Mouse (Mus musculus) hematopoietic stem cell, adult 5-6 weeks (primary cell): Measurements from ENCODE around the gene Tmem63c. TPM values are rescaled to one million over a fixed set of nuclear protein-coding genes. Genes with fewer than 3 reads are reported as not detected.

ENCODE experiments used
- ATAC-seq, 2 experiments: fragments of 125-278 bp in 1 of 2; replicated peaks in 1 of 2; 2 replicates each; pipeline ENCODE4 v1.8.0; 2016 to 2017; ENCODE audit warnings: inconsistent platforms in 2 of 2, mild to moderate bottlenecking in 2 of 2, moderate number of reproducible peaks in 2 of 2, low read depth in 1 of 2, moderate TSS enrichment in 1 of 2; ENCODE audit not compliant: low FRiP score in 2 of 2, poor library complexity in 2 of 2, severe bottlenecking in 2 of 2, insufficient read depth in 1 of 2, low TSS enrichment in 1 of 2
- total RNA-seq: library from RNA; stranded (forward); fragments of 172-1452, 232-1000 nt; gene quantifications from 2 replicates; pipeline ENCODE4 v1.2.3, GENCODE M21; 2017

Gene Tmem63c
- total RNA-seq, 1 experiment from 2014 or later: not detected

DNA sequence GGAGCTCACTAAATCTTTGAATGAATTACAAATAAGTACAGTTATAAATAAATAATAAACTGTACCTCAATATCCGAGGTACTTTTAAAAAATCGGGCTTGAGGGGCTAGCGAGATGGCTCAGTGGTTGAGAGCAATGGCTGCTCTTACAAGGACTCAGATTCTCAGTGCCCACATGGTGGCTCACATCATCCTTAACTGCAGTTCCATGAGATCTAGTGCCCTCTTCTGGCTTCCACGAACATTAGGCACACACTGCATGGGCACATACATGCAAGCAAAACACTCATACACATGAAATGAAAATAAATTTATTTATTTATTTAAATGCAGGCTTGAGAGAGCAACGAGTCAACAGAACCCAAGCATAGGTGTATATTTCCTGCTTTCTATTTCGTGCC lies 25.2 kb upstream of the Tmem63c start:
- no peak for ATAC-seq

DNA sequence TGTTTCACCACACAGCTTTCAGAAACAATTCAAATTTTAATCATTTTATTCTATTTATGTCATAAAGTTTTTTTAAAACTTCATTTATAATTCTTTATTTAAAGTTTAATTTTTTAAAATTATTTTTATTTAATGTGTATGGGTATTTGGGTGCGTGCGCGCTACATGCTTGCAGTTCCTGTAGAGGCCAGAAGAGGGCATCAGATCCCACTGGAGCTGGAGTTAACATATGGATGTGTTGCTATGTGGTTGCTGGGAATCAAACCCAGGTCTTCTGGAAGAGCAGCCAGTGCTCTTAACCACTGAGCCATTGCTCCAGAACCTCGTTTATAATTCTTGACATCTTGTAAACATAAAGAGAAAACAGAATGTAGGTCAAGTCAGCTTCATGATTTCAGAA lies 22.4 kb upstream of the Tmem63c start:
- ATAC-seq: no peak

DNA sequence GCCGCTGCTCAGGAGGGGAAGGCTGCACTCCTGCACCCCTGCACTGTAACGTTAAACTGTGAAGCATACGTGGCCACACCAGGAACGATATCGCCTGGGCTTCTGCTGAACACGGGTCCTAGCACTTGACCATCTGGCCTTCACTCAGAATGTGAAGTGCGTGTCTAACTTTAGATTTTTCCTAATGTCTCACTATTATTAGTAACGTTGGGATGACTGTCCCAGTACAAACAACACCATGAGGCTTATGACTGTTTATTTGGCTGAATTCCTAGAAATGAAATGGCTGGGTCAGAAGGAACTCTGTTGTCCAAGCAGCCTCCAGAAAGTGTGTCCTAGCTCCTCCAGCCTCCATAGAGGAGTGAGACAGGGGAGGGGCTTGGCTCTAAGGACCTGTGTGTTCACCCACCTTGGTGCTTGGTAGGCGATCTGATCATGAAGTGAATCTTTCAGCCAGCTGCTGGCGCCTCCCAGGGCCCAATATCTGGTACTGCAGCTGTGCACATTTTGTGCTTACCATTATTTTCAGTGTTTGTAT lies 21.8 kb upstream of the Tmem63c start:
- ATAC-seq: no peak

DNA sequence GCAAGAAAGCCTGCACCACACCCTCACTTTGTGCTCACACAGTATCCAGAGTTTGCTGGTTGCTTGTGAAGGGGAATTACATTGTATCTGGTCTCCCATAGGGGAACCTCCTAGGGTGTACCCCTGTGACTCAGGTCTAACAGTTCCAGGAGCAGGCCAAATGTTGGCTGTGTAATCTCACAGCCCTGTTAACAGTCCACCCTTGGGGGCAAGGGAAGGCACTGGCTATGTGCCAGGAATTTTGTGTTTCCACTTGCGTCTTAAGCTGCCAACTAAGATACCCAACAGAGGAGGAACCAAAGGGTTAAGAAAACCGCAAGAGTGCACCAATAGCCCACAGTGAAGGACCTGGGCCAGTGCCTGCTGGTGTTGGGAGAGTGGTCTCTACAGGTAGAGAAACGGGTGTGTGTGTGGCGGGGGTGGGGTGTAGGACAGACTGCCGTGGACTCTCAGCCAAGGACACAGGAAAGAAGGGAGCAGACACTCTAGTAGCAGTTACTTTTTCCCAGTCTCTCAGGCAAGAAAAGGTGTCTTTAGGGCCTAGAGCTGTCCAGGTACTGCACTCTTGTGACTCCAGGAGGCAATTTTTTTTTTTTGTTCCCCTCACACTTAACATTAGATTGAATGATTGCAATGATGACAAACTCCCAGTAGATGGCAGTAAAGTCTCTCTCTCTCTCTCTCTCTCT lies 20.8 kb upstream of the Tmem63c start:
- ATAC-seq: 0 out of 4 replicates have a peak, but pooled peaks of 1 of the 2 experiments have one; percentile 36

DNA sequence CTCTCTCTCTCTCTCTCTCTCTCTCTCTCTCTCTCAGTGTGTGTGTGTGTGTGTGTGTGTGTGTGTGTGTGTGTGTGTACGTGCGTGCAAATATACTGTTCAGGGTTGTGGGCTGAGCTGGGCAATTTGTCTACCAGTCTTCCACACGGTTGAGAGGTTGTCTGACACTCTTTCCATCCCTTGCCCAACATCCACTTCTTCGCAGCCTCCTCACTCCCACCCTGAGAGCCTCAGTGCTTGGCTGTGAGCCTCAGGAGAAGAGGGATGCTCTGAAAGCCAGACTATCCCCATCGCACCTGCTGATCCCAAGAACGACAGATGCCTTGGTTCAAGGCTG lies 20.3 kb upstream of the Tmem63c start:
- ATAC-seq: 0 out of 4 replicates have a peak, but pooled peaks of 1 of the 2 experiments have one; percentile 17

DNA sequence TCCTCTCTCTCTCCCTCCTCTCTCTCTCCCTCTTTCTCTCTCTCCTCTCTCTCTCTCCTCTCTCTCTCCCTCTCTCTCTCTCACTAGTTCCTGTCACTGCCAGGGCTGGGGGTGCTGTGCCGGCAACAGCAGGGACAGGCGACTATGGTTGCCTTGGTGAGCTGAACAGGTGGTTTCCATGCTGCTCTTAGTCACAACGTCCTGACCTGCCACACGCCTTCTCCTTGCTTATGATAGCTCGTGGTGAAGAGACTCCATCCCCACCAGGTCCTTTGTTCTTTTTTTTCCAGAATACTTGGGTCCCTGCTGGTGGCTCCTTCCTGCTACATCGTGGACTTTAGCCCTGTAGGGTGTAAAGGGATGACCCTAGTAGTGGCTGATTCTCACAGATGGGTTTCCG lies 18.9 kb upstream of the Tmem63c start:
- no peak for ATAC-seq

DNA sequence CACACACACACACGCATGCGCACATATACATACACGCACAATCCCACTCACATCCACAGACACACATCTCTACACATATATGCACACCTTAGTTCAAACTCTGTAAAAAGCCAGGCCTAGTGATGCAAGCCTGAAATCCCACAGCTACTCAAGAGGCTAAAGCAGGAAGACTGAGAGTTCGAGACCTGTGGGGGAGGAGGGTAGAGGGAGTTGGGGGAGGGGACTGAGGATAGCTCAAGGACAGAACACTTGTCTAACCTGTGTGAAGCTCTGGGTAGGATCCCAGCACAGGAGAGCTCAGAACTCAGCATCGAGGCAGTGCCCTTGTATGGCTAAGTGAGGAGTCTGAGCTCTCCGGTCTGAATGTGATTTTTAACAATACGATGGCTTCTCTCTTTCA lies 18.3 kb upstream of the Tmem63c start:
- no peak for ATAC-seq

DNA sequence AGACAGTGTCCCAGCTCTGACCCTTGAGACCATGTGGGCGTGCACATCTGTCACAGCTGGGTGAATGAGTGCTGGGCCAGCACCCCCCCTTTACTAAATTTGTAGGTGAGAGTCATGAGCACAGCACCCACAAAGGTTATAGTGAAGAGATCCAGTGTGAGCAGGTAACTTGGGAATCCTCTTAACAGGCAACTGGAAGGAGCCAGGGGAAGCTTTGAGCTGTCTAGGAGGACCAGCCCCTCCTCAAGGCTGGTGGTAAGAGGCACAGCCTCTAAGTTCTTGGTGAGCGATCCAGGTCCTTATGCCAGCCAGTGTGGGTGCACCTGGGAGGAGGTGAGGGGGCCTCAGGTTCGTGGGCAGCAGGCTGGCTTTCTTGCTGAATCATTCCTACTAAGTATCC lies 17.5 kb upstream of the Tmem63c start:
- no peak for ATAC-seq

DNA sequence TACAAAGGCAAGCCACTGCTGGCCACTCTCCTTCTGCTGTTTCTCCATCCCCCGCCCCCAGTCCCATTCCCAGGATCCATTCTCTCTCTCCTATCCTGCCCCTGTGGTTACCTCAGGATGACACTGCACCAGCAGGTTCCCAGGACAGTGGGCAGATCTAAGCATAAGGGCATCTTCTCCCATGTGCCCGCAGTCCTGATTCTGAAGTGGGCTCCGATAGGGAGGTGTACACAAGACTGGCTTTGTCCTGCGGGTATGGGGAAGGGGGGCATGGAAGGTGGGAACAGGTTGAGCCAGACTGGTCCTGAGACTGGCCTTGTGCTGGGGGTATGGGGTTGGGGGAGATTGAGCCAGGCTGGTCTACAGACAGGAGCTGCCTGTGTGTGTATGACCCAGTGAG lies 16.5 kb upstream of the Tmem63c start:
- no peak for ATAC-seq

DNA sequence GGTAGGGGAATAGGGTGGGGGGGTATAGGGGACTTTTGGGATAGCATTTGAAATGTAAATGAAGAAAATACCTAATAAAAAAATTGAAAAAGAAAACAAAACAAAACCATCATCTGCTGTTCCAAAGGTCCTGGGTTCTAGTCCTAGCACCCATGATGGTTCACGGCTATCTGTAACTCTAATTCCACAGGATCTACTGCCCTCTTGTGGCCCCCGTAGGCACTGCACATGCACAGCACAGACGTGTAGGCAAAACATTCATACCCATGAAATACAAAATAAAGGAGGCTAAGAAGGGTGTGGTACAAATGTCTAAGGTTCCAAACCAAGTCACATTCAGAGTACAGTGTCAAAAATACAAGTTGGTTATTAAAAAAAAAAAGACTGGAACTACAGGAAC lies 4.1 kb upstream of the Tmem63c start:
- no peak for ATAC-seq

DNA sequence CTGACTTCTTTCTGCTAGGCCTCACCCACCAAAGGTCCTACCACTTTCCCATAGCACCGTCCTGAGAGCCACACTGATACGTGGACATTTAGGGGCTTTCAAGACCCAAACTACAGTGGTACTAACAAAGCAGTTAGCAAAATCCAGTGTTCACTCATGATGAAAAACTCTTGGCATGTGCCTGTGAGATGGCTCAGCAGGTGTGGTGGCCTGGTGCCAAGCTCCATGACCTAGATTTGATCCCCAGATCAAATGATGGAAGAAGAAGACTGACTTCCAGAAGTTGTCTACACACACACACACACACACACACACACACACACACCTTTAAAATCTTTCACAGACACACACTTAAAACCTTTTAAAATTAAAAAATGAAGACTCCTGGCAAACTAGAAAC lies 2.4 kb upstream of the Tmem63c start:
- no peak for ATAC-seq

DNA sequence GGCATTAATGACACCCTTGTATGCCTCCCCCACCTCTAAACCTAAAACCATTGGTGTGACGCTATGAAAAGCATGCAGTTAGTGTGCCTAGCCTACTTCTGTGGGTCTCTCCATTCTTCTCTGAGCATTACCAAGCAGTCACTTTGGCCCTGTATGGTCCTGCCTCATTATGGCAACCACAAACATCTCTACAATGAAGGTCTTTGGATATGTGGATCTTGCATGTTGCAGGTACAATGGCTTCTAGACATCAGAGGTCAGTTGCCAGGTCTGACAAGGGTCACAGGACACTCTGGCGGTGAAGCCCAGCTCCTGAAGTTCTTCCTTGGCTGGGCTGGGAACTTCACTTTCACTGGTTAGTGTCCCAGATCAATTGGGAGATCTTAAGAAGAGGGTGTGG lies 866 bp downstream of the Tmem63c start:
- no peak for ATAC-seq

DNA sequence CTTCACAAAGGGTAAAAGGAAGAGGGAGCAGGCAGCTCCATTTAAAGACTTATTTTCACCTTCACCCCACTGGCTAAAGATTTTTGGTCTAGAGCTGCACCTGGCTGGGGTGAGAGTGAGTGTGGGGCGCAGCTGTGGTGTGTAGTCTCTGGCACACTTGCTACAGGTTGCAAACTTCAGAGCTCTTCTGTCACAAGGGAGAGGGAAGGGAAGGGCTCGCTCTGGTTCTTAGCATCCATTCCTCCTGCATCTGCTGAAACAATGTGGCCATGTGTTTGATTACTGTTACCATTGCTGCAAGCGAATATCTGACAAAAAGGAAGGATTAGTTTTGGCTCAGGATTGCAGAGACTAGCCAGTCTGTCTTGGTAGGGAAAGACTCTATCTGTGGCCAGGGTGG lies 2.3 kb downstream of the Tmem63c start:
- no peak for ATAC-seq

DNA sequence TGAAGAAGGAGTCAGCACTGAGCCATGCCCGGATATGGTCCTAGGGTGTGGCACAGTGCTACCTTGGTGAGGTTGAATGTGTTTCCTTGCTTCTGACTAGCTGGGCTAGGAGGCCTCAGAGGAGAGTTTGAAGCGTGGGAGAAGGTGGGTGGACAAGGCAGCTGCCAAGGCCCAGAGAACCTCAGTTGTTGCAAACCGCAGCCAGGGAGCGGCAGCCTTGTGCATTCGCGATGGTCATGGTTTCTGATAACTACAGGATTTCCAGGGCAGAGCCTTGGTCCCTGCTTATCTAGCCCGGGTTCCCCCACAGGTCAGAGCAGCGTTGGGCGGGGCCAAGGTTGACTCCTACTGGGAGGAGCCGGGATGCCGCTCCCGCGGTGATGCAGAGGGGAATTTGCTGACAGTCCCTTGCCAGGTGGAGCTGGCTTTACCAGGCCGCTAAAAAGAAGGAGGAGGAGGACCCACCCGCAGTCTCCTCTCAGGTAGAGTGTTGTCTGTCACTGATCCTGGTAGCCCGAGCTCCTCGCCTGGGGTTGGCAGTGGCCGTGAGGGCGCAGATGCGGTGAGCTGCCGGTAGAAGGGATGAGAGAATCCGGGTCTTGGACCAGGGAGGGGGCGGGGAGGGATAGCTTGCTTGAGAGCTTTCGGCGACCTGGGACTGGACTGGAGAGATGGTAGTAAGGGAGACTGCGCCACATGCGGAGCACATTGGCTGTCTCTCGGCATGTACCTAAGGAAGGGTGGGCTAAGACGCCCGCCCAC lies 5.2 kb downstream of the Tmem63c start:
- peak; percentile 49 to 51; a peak in 3 of 4 replicates for ATAC-seq

DNA sequence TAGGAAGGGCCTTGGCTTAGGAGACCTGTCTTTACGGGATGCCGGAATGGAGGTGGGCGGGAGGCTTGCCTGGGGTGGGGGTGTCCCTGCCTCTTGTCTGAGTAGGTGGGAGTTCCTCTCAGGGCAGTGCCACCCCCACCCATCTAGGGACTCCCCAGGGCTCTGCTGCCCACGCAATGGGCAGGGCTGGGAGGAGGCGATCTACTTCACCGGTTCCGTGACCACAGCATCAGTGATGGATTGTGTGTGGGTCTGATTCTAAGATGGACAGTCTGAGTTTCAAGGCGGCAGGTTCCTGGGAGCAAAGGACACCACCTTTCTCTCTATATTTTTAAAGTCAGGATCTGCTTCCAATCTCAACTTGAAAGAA lies 5.7 kb downstream of the Tmem63c start:
- ATAC-seq: no peak

DNA sequence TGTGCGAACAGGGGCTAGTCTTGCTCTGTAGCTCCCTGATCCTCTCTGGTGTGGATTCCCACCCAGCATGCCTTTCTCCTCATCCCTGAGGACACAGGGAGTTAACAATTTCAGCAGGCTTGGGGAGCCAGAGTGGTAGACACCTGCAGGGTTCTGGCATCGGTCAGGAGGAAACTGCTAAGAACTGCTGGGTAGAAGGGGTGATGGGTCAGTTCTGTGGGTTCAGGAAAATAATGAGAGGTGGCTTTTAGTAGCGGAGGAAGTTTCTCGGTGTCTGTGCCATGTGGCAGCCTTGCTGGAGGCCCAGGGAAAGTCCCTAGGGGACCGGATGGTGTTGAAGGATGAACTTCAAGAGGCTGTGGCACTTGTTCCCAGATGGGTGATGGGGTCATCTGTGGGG lies 6.3 kb downstream of the Tmem63c start:
- ATAC-seq: no peak

DNA sequence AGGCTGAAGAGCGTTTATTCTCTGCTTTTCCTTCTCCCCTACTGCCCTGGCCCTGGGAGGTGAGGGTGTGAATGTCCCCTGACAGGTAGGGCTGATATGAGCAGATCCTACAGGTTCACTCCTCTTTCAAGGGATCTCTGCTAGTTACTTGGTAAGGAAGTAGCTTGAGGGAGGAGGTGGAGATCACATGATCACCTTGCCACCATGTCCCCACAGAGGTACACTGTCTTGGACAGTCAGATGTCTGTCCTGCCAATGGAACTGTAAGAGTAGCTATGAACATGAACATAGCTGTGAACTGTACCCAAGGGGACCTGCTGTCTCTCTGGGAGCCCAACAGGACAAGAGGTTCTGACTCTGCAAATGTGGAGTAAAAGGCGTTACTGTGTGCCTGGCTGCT lies 6.9 kb downstream of the Tmem63c start:
- ATAC-seq: no peak

DNA sequence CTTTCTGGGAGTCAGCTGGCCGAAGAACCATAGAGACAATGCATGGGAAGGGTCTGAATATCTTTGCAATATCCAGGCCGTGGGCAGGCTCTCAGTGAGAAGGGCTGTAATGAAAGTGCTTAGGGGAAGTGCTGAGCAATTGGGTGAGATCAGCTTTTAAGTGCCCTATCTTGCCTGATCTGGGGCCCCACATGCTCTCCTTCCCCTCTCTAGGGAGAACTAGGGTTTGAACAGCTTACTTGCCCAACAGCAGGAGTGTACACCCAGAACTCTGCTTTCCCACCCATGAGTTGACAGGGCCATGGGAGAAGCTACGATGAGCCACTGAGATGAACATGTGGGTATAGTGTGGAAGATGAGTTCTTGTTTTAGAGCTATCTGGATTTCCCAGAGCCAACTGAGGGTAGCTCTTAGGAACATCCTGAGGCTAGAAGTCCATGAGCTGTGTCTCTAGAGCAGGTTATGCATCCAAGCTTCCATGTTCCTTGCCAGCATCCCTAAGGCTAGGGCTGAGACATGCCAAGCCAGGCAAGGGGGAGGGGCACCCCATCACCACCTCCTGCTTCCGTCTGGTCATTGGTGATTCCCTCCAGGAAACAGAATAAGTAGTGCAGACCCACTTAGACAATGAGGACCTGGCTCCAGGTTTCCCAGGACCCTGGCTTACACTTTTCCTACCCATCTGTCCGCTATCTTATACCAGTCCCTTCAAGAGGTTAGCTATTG lies 8.3 kb downstream of the Tmem63c start:
- no peak for ATAC-seq
